Mouse (Mus musculus) retina, postnatal 7 days (tissue): ENCODE data around the gene Ak2.

Experiments
- DNase-seq: peaks from one replicate; pipeline ENCODE4 v3.0.0-alpha.2; 2012; ENCODE audit warnings: low read depth, low spot score

The Ak2 gene

DNA sequence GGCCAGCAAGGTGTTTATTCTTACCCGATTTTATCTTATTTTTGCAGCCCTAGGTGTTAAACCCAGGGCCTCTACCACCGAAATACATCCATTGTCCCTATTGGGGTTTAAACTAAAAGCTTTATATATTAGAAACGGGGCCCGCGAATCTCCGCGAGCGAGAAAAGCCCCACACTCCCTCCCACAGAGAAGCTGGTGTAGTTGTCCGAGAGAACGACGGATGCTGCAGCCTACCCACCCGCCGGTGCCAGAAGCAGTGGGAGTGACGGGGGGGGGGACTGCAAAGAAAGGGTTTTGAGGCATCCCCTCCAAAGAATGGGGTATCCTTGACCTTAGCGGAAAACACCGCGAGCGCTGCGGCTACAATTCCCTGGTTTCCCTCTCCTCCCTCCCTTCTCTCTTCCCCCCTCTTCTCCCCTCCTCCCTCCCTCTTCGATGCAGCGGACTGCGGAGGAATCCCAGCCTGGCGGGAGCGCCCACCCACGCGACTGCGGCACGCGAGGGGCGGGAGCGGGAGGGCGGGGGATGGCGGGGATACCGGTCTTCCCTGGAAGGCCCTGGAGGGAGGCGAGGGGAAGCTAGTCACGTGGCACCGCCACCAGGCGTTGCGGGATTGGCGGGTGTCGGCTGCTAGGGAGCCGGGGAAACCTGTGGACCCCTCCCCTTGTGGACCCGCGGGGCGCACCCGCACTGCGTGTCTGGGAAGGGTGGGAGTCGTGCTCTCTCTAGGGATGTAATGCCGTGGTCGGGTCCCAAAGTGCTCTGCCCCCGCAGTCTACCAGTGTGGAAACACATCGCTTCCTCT is 56.9 kb downstream of the Ak2 start:
- peak; percentile 54 for DNase-seq

DNA sequence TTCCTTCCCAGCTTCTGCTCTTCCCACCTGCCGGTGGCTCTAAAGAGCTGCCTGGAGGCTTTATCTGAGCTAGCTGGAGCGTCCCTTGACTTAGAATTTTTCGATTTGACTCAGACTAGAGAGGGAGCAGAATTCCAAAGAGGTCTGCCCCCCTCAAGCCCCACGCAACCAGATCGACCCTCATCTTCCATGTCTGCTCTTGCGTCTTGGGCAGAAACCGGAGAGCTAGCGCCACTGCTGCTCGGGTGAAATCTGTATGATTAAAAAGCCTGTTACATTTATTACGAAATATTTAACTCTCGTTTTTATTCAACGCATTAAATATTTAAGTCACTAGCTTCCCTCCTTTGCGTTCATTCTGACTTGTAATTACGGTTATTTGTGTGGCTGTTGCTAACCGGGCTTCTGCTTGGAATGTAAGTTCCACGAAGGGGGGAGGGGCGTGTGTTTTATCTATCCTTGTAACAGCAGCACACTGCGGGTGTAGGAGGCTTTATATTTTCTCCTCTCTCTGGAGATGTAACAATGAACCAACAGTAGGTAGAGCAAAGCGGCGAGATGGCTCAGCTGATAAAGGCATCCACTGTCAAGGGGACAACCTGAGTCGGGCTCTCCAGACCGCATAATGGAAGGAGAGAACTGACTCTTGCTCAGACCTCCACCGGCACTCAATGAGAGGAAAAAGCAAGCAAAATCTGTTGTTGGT is 57.7 kb downstream of the Ak2 start:
- DNase-seq: no peak

DNA sequence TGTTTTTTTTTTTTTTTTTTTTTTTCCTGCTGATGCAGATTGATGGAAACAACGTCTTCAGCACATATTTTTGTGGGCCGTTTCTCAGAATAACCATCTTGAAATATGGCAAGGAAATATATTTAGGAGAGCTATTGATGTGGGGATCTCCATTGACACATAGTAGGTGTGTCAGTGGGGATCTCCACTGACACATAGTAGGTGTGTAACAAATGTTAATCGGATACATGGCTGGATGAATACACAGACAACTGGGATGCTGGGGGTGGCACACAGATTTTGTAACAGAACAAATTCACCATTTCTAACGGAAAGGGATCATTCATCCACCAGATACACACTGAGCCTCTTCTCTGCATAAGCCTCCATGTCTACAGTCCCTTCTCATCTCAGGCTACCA is 58.6 kb downstream of the Ak2 start:
- DNase-seq: no peak

DNA sequence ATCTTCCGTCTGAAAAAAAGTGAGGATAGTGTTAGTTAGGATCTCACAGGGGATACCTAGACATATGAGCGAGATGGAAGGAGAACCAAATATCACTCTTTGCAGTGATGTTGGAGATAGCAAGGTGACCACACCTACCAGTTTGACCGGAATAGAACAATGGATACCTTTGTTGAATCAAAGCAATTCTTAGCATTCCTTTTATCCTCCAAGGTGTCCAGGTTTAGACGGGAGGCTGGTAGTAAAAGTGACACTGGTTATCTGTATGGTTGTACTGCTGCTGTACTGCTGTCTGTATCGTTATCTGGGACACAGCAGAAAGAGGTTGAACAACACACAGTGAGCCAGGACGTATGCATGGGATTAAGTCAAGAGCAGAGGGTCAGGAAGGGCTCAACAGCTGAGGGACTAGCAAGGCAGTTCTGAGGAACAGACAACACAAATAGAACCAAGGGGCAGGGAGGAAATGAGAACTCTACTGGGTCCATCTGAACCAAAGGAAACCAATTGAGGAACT is 59.2 kb downstream of the Ak2 start:
- DNase-seq: no peak

DNA sequence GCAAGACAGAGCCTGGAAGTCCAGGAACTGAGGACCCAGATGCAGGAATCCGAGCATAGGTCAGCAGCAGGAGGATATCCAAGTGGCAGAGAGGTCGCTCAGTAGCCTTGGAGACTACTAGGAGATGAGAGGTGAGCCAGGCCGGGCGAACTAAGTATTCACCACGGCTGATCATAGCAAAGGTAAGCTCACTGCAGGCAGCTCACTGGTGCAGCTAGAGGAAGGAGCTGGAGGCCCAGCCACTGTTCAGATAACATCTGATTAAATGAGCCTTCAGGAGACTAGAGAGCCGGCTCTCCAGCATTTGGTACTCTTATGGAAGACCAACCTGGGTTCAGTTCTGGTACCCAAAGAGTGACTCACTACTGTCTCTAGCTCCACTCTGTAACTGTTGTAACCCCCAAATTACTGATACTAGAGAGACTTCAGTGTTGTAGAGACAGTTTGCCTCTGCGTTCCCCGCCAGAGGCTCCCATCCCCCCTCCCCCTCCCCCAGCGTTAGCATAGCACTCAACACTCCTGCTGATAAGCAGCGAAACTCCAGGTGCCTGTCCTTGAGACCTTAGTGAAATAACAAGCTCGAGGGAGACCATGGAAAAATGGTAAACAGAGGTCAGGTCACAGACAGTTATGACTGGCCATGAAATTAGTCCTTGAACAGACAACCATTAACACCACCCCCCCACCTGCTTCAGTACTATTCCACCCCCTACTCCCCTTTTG is 59.9 kb downstream of the Ak2 start:
- no peak for DNase-seq

DNA sequence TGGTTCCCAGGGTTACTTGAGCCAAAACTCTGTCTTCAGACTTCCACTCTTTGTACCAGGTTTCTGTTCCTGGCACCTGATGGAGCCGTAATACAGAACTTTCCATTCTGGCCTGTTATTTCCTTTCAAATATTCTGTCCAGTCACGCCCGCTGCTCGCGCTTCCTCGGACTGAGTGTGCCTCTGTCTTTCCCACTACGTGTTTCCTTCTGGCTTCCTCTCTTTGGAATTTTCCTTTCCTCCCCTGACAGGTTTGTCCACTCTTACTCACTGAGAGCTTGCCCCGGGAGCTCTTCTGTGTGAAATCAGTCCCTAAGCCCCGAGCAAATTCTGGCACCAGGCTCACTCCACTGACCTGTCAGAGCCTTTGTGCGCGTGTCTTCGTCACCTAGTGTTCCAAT is 63.0 kb downstream of the Ak2 start:
- no peak for DNase-seq

DNA sequence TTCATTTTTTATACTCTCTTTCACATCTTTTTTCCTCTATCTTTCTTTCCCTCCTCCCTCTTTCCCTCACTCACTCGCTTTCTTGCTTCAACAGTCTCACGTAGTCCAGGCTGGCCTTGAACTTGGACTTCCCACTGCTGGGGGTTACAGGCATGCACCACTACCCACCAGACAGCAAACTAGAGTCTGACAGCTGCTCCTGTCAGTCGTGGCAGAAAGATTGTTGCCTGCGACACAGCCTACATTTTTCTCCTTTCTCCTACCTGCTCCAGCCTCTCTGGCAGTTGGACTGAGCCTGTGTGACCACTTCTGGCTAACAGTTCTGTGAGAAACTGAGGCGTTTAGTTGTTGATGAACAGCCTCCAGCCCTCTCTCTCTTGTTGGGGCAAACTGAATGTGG is 63.8 kb downstream of the Ak2 start:
- no peak for DNase-seq

DNA sequence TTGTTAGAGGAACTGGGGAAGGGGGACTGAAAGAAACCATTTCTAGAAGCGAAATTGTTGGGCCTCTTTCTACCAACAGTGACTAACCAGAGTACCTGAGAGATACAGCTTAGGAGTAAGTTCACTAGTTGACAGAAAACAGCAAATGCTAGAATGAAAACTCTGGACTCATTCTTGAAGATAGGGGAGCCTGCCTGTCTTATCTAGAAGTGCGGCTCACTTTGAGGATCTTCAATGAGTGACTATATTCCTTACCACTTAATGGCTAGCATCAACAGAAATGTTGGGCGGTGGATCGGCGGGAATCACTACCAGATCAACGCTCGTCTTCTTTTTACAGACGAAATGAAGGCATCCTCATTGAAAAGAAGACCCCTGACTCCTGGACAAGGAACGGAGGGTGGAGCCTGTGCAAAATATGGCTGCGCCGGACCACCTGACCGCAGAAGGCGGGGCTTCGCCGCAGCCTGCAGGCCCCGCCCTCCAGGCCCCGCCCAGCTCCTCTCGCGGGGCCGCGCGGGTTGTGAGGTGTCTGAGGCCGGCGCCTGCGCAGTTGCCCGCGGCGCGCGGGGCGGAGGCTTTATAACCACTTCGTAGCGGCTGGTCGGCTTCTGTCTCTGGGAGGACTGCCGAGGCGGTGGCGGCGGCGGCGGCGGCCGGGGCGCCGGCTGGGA is 65.9 kb downstream of the Ak2 start:
- peak; percentile 93 for DNase-seq

DNA sequence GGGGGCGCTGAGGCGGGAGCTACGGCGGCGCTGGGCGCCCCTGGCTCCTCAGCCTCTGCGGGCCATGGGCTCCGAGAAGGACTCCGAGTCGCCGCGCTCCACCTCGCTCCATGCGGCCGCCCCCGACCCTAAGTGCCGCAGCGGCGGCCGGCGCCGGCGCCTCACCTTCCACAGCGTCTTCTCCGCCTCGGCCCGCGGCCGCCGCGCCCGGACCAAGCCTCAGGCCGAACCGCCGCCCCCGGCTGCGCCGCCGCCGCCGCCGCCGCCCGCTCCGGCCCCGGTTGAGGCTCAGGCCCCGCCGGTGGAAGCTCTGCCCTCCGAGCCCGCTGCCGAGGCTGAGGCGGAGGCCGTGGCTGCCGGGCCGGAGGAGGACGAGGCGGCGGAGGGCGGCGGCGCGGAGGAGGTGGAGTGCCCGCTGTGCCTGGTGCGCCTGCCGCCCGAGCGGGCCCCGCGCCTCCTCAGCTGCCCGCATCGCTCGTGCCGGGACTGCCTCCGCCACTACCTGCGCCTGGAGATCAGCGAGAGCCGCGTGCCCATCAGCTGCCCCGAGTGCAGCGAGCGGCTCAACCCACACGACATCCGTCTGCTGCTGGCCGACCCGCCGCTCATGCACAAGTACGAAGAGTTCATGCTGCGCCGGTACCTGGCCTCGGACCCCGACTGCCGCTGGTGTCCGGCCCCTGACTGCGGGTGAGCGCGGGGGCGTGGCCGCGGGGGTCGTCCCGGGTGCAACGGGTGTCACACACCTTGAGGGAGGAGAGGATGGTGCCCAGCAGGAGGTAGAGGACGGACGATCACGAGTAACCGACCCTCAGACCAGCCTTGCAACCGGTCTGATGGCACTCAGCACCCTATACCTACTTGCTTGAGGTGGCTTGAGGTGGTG is 66.7 kb downstream of the Ak2 start, which contains the start of gene Rnf19b:
Rnf19b (plus strand) TSS at position 65 of the 886 bp plus-strand sequence.
- DNase-seq: peak; percentile 17

DNA sequence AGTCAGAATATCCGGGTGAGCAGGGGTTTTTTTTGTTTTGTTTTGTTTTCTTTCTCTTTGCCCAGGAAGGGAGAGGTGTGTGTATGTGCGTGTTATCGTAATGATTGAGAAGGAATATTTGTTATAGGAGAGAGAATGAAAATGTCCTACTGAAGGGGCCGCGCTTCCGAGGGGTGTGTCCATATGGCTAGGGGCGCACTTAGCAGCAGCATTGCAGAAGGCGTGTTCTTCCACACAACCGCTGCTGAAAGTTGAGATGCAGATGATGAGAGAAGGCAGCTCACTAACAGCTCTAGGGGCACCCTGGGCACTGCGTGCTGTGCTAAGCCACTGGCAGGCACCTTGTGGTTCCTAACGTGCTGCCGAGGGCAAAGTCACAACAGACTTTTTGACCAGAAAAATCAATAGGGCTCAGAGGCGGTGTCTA is 67.4 kb downstream of the Ak2 start:
- no peak for DNase-seq

DNA sequence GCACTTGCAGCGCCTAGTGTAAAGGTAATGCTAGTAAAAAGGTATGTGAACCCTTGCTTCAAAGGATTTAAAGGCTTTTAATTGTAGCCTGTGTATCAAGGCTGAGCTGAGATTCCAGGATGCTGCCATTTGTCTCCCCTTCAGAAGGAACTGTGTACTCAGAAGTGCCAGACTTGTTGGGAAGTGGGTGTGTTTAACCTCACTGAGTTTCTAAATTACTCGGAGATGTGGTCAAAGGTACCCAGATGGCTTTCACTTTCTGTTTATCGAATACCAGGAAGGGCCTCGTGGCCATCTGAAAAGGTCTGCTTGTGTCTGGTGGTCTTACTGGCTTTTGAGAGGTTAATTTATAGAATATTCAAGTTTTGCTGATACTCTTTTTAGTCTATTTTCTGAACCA is 68.2 kb downstream of the Ak2 start:
- no peak for DNase-seq
